In the genomic region with DNA sequence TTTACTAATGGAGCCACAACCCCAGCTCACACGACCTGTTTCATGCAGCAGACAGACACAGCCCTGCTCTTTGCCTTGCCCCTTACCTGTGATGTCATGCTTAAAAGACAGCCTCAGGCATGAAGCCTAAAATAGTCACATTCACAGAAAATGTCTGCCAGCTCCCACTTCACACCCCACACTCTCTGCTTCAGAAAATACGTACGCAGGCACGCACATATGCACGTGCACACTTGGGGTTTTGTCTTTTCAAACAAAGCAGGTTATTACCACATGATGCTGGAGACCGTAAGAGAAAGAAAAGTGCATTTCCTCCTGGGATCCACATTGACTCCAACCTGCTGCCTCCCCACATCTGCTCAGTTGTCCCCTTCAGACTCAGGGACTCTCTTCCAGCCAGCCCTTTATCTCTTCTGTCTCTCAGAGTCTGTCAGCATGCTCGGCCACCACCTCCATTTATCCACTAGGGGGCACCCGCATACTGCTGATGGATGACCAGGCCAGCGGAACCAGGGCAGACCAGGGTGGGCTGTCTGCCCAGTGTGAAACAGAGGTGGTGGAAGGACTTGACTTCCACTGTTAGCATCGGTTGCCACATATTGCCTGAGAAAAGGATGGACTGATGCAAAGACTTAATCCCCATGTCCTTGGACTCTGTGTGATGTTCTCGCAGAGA, we compare ENCODE assay signal across 8 mouse cellular contexts. TPM values are rescaled to one million over a fixed set of nuclear protein-coding genes. Genes with fewer than 3 reads are reported as not detected.
DNase-seq lines count a peak whose midpoint lies in the region; ATAC-seq lines count a peak whose summit lies in the region.

No protein-coding gene starts in this region.

- intact Hi-C loops in left cerebral cortex, postnatal 10 days (cut with DNase I) = loop anchor here (5.0 to 10.0 kb wide), 3 partner anchors 100 to 457 kb away; no protein-coding TSS in a partner anchor

- DNase-seq in adrenal gland, adult 18-20 months (ENCODE audit: low spot score in 2 of 2) = peak; percentile 81
- peak; percentile 95 for DNase-seq in embryo, embryonic 10.5 days (ENCODE audit: low spot score)
- DNase-seq in gastrocnemius, postnatal 25 days = peak; percentile 70
- DNase-seq in left cerebral cortex, postnatal 10 days (ENCODE audit: extremely low spot score in 1 of 2, low spot score in 2 of 2) = peak; percentile 89 to 90
- DNase-seq in right cerebral cortex, postnatal 14 days = peak; percentile 83
- DNase-seq in urinary bladder, postnatal 25 days (ENCODE audit: low spot score) = peak; percentile 75

- ATAC-seq in inflammation-experienced regulatory T-cells, adult 6 months = peak; percentile 52
- peak; percentile 89 for ATAC-seq in megakaryocyte-erythroid progenitor cell, adult 5-6 weeks (replicated peaks; ENCODE audit: low FRiP score, low TSS enrichment, poor library complexity, severe bottlenecking)

RNA-seq across cellular contexts. Expression of a gene that starts 15.8 kb away (rescaled TPM):
- 10 to 100 TPM; 18.3 to 34.4 TPM for total RNA-seq in adrenal gland, adult 18-20 months (2021)
- total RNA-seq in gastrocnemius, postnatal 25 days (2021) = 1 to 10 TPM; 4.2 to 5.8 TPM
- polyA plus RNA-seq in inflammation-experienced regulatory T-cells, adult 6 months (2017; shearing (Covaris generic)) = 100 to 1,000 TPM in 1 of 3 experiments, 10 to 100 TPM in 2; 44.6 to 117 (median 64.8) TPM
- 1 to 10 TPM; 4.1 to 5.3 TPM for total RNA-seq in left cerebral cortex, postnatal 10 days (2021)
- 189 and 199 TPM in 2 replicates for total RNA-seq in megakaryocyte-erythroid progenitor cell, adult 5-6 weeks (2014; fragmentation: Nextera tagmentation)
- total RNA-seq in megakaryocyte-erythroid progenitor cell, adult 5-6 weeks (2017) = 144 and 195 TPM in 2 replicates

RNA-seq across cellular contexts. Expression of a gene that starts 46.5 kb away (rescaled TPM):
- 1 to 10 TPM; 5.8 to 7.3 TPM for total RNA-seq in adrenal gland, adult 18-20 months (2021)
- total RNA-seq in gastrocnemius, postnatal 25 days (2021) = 1 to 10 TPM; 1.9 to 2.2 TPM
- polyA plus RNA-seq in inflammation-experienced regulatory T-cells, adult 6 months (2017; shearing (Covaris generic)) = not detected
- total RNA-seq in left cerebral cortex, postnatal 10 days (2021) = 1 to 10 TPM; 2.1 to 2.5 TPM
- 1.5 TPM in 1 of 2 replicates, not detected in the other for total RNA-seq in megakaryocyte-erythroid progenitor cell, adult 5-6 weeks (2014; fragmentation: Nextera tagmentation)
- 1.1 TPM in 1 of 2 replicates, not detected in the other for total RNA-seq in megakaryocyte-erythroid progenitor cell, adult 5-6 weeks (2017)

Comparison
In these comparisons a context has a peak if more than half of its experiments do, and no peak if none do; other contexts are left out.
1. Peak in every context shown above with its lines: DNase-seq and ATAC-seq.
2. RNA of a gene that starts 15.8 kb away (total RNA-seq): 144 to 199 TPM in megakaryocyte-erythroid progenitor cell, adult 5-6 weeks; 18.3 to 34.4 TPM in adrenal gland, adult 18-20 months, 4.2 to 5.8 TPM in gastrocnemius, postnatal 25 days and 4.1 to 5.3 TPM in left cerebral cortex, postnatal 10 days; every median in the first group is over 4 times any median in the second.